Mouse (Mus musculus) right cerebral cortex, adult 18-20 months (tissue): ENCODE data around the gene Irf2.

Experiments
- DNase-seq: peaks from one replicate; pipeline ENCODE4 v3.0.0; 2022; ENCODE audit warnings: mixed read lengths

Irf2 gene

DNA sequence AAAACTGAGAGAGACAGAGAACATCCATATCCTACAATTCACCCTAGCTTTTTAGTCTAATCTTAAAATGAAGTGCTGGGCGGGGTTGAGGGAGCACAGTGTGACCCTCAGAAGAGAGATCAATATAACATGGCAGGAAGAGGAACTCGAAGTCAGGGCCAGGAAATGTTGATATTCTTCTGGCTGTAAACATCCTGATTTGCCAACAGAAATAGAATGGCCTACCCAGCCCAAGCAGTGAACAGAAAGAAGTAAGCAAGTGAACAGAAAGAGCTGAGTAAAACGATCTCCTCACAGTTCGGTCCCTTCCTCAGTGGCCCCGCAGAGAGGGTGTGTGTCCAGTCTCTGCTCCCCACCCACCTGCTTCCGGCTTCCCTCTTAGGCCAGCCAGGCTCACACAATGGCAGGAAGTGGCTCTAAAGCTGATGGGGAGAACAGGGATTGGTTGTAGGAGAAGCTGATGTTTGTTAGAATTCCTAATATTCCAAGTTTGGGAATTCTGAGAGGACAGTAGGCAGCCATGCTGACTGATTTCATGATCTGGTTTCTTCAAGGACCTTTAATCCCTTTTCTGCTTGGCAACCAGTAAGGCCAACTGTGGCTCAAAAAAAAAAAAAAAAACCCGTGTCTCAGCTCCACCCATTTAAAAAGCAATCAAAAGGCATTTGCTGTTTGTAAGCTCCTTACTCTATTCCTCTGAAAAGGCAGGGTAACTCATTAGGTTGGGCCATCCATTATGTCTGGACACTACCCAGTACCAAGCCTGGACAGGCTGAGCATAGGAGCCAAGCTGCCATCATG, 105.6 kb downstream of the Irf2 start:
- no peak for DNase-seq

DNA sequence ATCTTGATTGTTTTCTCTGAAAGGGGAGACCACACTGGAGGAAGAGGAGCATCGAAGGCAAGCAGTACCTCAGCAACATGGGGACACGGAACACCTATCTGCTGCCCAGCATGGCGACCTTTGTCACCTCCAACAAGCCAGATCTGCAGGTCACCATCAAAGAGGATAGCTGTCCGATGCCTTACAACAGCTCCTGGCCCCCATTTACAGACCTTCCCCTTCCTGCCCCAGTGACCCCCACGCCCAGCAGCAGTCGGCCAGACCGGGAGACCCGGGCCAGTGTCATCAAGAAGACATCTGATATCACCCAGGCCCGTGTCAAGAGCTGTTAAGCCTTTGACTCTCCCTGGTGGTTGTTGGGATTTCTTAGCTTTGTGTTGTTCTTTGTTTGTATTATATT, 106.4 kb downstream of the Irf2 start:
- no peak for DNase-seq

- DNase-seq: no peak
These were observed 107.4 kb downstream of the Irf2 start for GRCm38 (mm10) chr8:46846893-46847292.

- no peak for DNase-seq
These were observed 108.6 kb downstream of the Irf2 start for GRCm38 (mm10) chr8:46848011-46848641.

DNA sequence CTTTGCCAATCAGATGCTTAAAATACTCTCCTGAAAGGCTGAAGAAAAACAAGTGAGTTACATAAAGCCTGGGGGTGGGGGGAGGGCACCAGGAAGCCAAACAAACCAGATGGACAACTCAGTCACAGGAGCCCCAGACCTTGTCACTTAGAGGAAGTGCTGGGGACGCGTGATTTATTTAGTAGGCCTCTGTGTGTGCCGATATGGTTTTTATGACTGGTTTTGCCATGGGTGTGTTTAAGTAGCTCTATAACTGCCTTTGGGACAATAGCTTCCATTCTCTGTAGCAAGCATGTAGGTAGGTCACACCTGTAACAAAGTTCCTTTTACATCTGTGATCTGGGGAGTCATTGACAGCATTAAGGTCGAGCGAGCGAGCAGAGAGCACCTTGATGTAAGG, 109.4 kb downstream of the Irf2 start:
- DNase-seq: no peak

DNA sequence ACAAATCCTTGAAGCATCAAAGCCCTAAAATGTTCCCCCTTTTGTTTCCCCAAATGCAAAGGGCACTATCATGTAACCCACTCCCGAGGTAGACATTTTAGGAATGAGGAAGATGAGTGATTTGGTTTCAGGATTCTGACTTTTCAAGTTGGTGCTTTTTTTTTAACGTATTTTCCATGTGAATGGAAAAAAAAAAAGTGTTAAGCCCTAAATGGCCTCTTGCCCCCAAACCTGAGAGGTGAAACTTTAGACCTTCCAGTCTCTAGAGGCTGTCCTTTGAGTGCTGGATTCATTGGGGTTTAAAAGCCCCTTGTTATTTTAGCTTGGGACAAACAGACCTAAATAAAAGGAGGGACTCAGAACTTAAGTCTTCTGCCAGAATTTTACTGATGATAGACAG, 109.9 kb downstream of the Irf2 start:
- DNase-seq: no peak

DNA sequence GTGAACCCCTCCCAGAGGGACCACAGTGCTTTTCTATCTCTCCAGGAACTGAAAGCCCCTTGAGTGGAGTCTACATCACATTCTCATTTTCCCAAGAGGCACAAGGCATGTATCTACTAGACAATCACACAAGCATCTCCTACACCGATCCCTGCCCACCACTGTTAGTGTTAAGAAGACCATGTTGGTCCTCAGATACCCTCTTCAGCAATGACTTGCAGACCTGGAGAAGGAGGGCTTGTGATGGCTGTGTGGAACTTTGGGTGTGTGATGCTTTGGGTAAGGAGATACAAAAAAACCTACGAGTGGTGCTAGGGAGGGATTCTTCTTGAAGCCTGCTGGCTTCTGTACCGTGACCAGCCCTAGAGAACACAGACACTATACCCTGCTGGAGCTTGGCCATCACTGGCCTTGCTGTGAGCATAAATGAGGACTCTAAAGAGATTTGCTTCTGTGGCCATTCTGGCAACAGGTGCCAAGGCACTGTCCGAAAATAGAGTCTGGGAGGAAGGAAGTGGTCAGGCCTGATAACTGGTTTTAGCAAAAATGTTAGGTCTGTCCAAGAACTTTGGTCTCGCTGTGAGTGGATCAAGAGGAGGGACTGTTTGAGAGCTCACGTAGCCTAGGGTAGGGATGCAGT, 110.8 kb downstream of the Irf2 start:
- no peak for DNase-seq

DNA sequence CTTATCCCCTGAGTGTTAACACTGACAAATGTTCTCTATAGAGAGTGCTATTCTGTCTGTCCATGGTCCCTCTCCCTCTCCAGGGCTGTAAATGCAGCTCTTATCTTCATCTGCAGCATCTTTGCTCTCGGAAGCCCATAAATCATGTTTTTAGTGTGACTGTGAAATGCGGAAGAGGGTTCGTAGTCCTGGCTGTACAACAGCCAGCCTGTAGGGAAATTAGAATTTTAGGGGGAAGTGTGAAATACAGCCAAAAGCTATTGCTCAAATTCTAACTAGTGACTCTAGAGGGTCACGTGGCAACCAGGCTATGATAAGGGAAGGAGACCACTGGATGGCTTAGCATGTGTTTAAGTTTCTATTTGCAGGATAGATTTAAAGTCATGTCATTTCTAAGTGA, 112.0 kb downstream of the Irf2 start:
- DNase-seq: no peak

- no peak for DNase-seq
These were observed 112.8 kb downstream of the Irf2 start for GRCm38 (mm10) chr8:46852377-46852776.

DNA sequence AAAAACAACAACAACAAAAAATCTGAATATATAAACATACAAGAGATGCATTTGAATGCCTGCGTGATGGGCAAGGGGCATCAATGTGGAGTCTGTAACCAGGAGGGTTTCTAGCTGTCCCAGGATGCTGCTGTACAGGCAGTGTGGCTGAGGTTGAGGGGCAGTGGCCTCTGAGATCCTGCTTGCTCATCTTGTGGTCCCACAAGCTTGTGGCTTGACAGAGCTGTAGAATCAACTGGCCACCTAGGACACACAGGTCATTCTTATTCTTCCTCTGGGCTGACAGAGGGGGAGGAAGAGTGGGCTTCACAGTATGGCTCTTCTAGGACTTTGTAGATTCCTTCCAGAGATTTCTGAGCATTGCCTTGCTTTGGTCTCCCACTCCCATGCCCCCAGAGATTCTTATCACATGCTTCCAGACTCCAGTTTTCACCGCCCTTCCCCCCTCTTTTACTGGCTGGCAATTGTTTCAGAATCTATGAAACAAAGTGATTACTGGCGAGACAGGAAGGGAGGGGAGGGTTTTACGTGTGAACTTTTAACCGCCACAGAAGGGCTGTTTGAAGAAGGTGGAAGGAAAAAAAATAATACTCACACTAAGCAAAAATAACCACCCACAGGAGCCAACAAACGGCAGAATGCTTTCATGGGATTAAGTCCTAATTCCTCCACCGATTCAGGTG, 119.8 kb downstream of the Irf2 start:
- no peak for DNase-seq

- DNase-seq: no peak
These were observed 120.3 kb downstream of the Irf2 start for GRCm38 (mm10) chr8:46859847-46860167.

DNA sequence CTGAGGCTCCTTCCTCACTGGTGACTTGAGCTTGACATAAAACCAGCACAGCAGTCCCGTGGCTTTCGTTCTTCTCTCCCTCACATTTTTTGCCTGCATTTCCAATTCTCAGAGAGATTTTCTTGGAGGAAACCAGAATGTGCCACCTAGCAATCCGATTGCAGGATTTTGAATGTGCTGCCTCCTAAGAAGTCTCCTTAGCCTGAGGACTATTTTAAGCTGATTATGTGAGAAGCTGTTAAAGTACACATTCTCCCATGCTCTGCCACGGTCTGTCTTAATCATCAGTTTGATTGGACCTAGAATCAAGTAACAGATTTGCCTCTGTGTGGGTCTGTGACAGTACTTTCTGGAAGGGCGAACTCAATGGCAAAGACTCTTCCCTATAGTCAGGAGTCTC, 123.0 kb downstream of the Irf2 start:
- no peak for DNase-seq

DNA sequence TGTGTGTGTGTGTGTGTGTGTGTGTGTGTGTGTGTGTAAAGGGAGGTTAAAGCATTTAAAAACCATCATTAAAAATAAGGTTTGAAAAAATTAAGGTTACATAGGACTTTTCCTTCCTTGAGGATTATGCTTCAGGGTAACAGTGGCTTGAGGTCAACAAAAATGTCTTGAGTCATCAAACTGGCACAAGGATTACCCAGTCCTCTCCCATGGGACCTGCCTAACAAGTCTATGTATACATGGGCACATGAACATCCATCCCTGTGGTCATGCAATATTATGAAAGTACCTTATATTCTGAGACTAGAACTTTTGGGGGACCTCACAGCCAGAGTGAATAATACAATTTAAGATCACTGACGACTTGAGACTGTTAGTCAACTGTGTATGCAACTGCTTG, 125.9 kb downstream of the Irf2 start:
- DNase-seq: no peak

DNA sequence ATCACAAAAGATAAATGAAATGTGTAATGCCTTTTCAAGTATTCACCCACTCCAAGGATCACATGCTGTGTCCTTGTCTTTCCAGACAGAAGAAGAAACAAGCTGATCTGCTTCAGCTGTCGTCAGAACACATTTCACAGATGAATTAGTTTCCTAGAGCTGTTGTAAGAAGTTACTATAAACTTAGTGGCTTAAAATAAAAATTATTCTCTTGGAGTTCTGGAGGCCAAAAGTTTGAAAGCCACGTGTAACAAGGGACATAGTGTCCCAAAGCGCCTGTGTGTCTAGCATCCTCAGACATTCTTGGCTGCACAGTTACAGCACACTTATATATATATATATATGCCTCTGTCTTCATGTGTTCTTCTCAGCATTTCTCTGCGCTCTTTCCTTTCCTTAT, 127.9 kb downstream of the Irf2 start:
- no peak for DNase-seq

DNA sequence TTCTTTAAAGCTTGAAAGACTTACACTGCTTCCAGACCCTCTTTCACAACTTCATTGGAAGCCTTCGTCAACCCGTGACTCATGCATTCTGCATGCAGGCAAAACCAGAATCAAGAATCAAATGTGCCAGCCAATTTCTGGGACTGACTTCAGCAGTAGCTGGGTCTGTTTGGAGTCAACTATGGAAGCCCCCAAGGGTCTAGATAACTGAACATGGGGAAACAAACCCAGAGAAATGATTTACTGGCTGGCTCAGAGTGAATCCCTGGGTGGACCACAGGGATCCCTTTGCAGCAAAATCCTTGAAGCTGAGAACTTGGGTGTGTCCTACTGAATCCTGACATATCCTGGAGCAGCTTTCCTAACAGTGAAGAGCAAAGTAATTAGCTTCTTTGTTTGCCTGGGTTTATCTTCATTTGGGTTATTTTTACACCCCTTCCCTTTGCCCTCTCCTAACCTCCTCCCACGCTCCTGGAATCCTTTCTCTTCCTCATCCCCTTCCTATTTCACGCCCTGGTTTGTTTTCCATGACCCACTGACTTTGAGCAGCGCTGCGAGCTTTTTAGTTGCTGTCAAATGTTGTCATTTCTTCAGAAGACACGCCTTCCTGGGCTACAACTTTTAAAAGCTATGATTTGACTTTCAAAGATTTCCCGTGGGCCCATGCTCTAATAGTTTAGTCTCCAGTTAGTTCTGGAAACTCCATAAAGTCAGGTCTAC, 129.0 kb downstream of the Irf2 start:
- peak; percentile 42 for DNase-seq

DNA sequence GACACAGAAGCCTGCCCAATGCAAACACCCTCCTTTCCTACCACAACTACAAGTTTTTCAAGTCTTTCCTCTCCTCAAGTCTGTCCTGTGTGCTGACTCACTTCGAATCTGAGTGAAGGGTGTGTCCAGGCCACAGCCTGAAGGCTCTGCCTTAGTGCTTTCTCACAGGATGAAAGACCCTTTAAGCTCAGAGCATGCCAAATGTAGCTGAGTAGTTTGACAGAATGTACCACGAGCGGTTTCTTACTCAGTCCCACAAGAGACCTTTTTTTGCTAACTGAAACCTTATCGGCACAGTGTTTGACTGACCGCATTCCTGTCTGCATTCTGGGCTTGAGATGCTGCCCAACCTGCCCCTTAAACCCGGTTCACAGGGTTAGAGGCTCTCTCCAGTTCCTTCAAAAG, 130.0 kb downstream of the Irf2 start:
- no peak for DNase-seq

DNA sequence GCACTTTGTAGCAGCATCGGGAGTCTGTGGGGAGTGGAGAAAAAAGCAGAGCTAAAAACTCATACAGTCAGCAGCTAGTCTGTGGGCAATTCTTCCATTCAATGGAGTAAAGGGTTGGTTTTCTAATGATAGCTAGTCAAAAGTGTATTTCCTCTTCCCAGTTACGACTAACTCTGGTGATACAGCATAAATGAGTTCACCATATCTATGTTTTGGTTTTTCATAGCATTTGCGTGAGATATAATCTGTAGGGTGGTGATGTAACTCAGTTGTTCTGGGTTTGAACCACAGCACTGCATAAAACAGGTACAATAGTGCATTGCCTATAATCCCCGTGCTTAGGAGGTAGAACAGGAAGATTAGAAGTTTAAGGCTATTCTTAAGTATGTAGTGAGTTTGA, 131.6 kb downstream of the Irf2 start:
- no peak for DNase-seq

GRCm38 (mm10) chr8:46875615-46876293, 136.2 kb downstream of the Irf2 start:
- DNase-seq: no peak

- DNase-seq: no peak
These were observed 141.8 kb downstream of the Irf2 start for GRCm38 (mm10) chr8:46881348-46881747.

DNA sequence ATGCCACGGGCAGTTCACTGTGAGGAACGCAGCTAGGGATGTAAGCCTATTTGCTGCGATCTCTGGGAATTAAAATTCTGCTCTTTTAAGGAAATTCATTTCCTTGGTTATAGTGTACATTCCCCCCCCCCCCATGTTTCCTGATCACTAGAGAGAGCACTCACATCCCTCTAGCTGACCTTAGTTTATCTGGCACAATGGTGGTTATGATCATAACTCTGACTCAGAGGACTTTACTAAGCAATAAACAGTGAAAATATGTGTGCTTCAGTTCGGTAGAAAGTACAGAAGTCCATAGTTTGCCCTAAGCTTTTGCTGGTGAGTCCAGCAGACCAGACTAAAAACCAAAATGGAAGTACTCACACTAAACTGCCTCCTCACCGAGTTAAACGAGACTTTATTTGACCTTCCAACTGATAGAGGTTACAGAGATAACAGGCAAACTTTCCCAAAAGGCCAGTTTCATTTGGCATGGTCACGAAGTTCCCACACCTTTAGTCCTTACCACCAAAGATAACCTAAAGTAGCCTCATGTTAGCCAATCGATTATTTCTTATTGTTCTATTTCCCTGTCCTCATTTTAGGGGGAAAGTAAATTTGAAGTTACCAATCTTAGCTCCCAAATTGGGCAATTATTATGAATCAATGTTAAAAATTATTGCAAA, 142.4 kb downstream of the Irf2 start:
- DNase-seq: no peak

DNA sequence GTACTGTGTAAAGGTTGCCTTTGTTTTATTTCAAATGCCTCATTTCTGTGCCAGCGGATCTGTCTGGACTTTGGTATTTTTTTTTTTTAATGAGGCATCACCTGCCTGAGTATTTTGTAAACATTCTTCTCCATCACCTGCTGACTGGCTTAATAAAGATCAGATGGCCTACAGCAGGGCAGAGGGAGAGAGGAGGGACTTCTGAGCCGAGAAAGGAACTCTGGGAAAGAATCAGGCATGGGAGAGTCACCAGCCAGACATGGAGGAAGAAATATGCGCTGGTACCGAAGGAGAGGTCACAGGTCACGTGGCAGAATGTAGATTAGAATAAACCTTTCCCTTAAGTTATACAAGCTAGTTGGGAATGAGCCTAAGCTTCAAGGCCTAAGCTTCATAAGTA, 143.2 kb downstream of the Irf2 start:
- no peak for DNase-seq
